In the genomic region with DNA sequence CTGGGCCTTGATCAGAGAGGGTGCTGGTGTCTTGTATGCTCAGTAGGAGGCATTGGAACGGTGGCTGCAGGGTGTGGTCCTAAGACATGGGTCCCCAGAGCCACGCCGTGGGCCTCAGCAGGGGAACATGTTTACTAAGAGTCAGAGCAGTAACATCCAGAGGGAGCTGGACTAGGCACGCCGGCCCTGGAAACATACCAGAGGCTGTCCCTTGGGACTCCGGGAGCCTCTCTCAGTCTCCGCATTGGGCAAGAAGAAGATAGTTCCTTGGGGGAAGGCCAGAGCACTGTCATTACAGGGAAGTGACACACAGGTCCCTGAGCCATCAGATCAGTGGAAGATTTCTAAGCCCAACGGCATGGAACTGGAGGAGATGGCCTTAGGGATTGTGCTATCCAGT, we compare ENCODE assay signal across 15 mouse cellular contexts. TPM values are rescaled to one million over a fixed set of nuclear protein-coding genes. Genes with fewer than 3 reads are reported as not detected.
A peak's percentile ranks its signal among the peaks of the same experiment; 100 is the strongest.
DNase-seq lines count a peak whose midpoint lies in the region.
"Had no signal": no experiment of that assay in that cellular context is flagged by ENCODE, and none has a peak within 500 bp of the region (broad histone marks: within the 10 kb centered on the region; RNA-seq: fewer than 3 reads in every experiment).

No protein-coding gene starts in this region.

- H3K27ac ChIP-seq in heart, embryonic 10.5 days, result no peak overlapping the region
- H3K27ac ChIP-seq: liver, embryonic 12.5 days; midbrain, embryonic 15.5 days; neural tube, embryonic 13.5 days; stomach, embryonic 15.5 days had no signal

- H3K27me3 ChIP-seq in heart, embryonic 10.5 days (ENCODE audit: insufficient read depth, poor library complexity, severe bottlenecking), result peaks cover 24% of the 10 kb centered on the region
- H3K27me3 ChIP-seq: liver, embryonic 12.5 days; midbrain, embryonic 15.5 days; neural tube, embryonic 13.5 days; stomach, embryonic 15.5 days had no signal

- WGBS in heart, embryonic 10.5 days, result 69% methylated on average over 8 of the region's 8 CpGs

- H3K36me3 ChIP-seq in heart, embryonic 10.5 days, result no peaks in the 10 kb centered on the region
- H3K36me3 ChIP-seq: liver, embryonic 12.5 days; midbrain, embryonic 15.5 days; neural tube, embryonic 13.5 days; stomach, embryonic 15.5 days had no signal

- H3K4me3 ChIP-seq in heart, embryonic 10.5 days, result no peak overlapping the region
- H3K4me3 ChIP-seq: erythroblast, embryonic 14.5 days; liver, embryonic 12.5 days; midbrain, embryonic 15.5 days; neural tube, embryonic 13.5 days; stomach, embryonic 15.5 days had no signal

- no peaks in the 10 kb centered on the region for H3K9me3 ChIP-seq in heart, embryonic 10.5 days
- H3K9me3 ChIP-seq: liver, embryonic 12.5 days; midbrain, embryonic 15.5 days; neural tube, embryonic 13.5 days; stomach, embryonic 15.5 days had no signal

- peak; percentile 41 to 51 for DNase-seq in heart, adult 18-20 months
- no peak for DNase-seq in heart, embryonic 10.5 days (ENCODE audit: low spot score)
- DNase-seq in lung, postnatal 10 days, result peak; percentile 13
- no peak for DNase-seq in lung, postnatal 14 days
- DNase-seq in gastrocnemius, postnatal 10 days, result peak; percentile 31
- peak; percentile 29 for DNase-seq in skeletal muscle tissue, adult 2 months (ENCODE audit: low read depth, low spot score)
- DNase-seq in spleen, adult 18-20 months, result no peak
- DNase-seq: right cerebral cortex, postnatal 14 days had no signal

- H3K4me1 ChIP-seq in heart, embryonic 10.5 days, result no peaks in the 10 kb centered on the region
- H3K4me1 ChIP-seq: liver, embryonic 12.5 days had no signal

RNA-seq across cellular contexts. Expression of gene Ppp2r2c, which starts 36.9 kb away (rescaled TPM):
- 1 to 10 TPM; 4.7 to 4.9 TPM for total RNA-seq in heart, adult 18-20 months (2021)
- 0.03 TPM in 1 of 2 replicates, not detected in the other for polyA plus RNA-seq in heart, embryonic 10.5 days (2016; fragmentation: Nextera tagmentation; extraction: Ambion mirVana)
- total RNA-seq in gastrocnemius, postnatal 10 days (2021), result 1 to 10 TPM; 1.2 TPM
- total RNA-seq: common myeloid progenitor, adult 5-6 weeks had no signal
- polyA plus RNA-seq: erythroblast, embryonic 14.5 days; heart, postnatal 0 days had no signal

Comparison
In these comparisons a context has a peak if more than half of its experiments do, and no peak if none do; other contexts are left out.
1. DNase-seq: peak in heart, adult 18-20 months (2 of 2), lung, postnatal 10 days (single experiment), gastrocnemius, postnatal 10 days (single experiment) and skeletal muscle tissue, adult 2 months (single experiment); none in heart, embryonic 10.5 days (single experiment), lung, postnatal 14 days (single experiment) and spleen, adult 18-20 months (0 of 2).